Mouse (Mus musculus) bone marrow macrophage, adult 2 months (primary cell): ENCODE data around the gene Asic4.

Experiments
- CTCF ChIP-seq: IDR thresholded peaks from 2 replicates; pipeline ENCODE4 v1.5.1; 2012; ENCODE audit warnings: low read depth, mild to moderate bottlenecking, low read length, moderate library complexity
- POLR2A ChIP-seq: IDR thresholded peaks from 2 replicates; pipeline ENCODE4 v1.6.1; 2012; ENCODE audit warnings: mild to moderate bottlenecking, low read depth, low read length, borderline replicate concordance

GRCm38 (mm10) chr1:75469287-75469825 lies 19.1 kb downstream of the Asic4 start:
- TF ChIP-seq CTCF (no peak), POLR2A (no peak)
